Mouse (Mus musculus): ENCODE measurements around the gene Megf8. TPM values are rescaled to one million over a fixed set of nuclear protein-coding genes. Genes with fewer than 3 reads are reported as not detected.

Gene Megf8
- polyA plus RNA-seq, 1 experiment from 2014 or later: 5.5 TPM

GRCm38 (mm10) chr7:25378181-25379100, 61.5 kb downstream of the Megf8 start:
- Histone ChIP-seq H3K9me3 (ENCODE audit: control insufficient read depth, low read length) (no peaks in the 10 kb centered on the region), H3K4me1 (replicated peaks; ENCODE audit: control insufficient read depth, insufficient read depth, low read length) (peaks cover 13% of the 10 kb centered on the region), H3K4me3 (ENCODE audit: low read depth, low read length) (no peak overlapping the region), H3K27ac (ENCODE audit: low read depth, low read length) (no peak overlapping the region), H3K36me3 (ENCODE audit: control insufficient read depth, insufficient read depth, low read length) (no peaks in the 10 kb centered on the region; the same call in 1 of the 2 replicates), H3K9ac (ENCODE audit: low read depth, low read length) (no peak overlapping the region), H3K4me2 (no peak overlapping the region), H3K27me3 (replicated peaks; ENCODE audit: control insufficient read depth, insufficient read depth, low read length) (no peaks in the 10 kb centered on the region; the same call in 1 of the 2 replicates)
- WGBS: 79% methylated on average over 13 of the region's 13 CpGs
- DNase-seq (ENCODE audit: low spot score) (no peak), ATAC-seq (replicated peaks; ENCODE audit: low FRiP score) (no peak)

GRCm38 (mm10) chr7:25379551-25380351, 62.8 kb downstream of the Megf8 start:
- ATAC-seq (replicated peaks; ENCODE audit: low FRiP score): peak; percentile 52
- H3K4me3 ChIP-seq (ENCODE audit: low read depth, low read length): peak overlapping the region; percentile 57
- peak; percentile 70 for DNase-seq (ENCODE audit: low spot score)
- H3K36me3 ChIP-seq (ENCODE audit: control insufficient read depth, insufficient read depth, low read length): no peaks in the 10 kb centered on the region; the same call in 1 of the 2 replicates
- H3K9me3 ChIP-seq (ENCODE audit: control insufficient read depth, low read length): no peaks in the 10 kb centered on the region
- peaks cover 13% of the 10 kb centered on the region for H3K4me1 ChIP-seq (replicated peaks; ENCODE audit: control insufficient read depth, insufficient read depth, low read length)
- no peaks in the 10 kb centered on the region; the same call in 1 of the 2 replicates for H3K27me3 ChIP-seq (replicated peaks; ENCODE audit: control insufficient read depth, insufficient read depth, low read length)
- H3K4me2 ChIP-seq: peak overlapping the region; percentile 92
- 2% methylated on average over 42 of the region's 42 CpGs for WGBS
- peak overlapping the region; percentile 43 for H3K27ac ChIP-seq (ENCODE audit: low read depth, low read length)
- H3K9ac ChIP-seq (ENCODE audit: low read depth, low read length): peak overlapping the region; percentile 76

DNA sequence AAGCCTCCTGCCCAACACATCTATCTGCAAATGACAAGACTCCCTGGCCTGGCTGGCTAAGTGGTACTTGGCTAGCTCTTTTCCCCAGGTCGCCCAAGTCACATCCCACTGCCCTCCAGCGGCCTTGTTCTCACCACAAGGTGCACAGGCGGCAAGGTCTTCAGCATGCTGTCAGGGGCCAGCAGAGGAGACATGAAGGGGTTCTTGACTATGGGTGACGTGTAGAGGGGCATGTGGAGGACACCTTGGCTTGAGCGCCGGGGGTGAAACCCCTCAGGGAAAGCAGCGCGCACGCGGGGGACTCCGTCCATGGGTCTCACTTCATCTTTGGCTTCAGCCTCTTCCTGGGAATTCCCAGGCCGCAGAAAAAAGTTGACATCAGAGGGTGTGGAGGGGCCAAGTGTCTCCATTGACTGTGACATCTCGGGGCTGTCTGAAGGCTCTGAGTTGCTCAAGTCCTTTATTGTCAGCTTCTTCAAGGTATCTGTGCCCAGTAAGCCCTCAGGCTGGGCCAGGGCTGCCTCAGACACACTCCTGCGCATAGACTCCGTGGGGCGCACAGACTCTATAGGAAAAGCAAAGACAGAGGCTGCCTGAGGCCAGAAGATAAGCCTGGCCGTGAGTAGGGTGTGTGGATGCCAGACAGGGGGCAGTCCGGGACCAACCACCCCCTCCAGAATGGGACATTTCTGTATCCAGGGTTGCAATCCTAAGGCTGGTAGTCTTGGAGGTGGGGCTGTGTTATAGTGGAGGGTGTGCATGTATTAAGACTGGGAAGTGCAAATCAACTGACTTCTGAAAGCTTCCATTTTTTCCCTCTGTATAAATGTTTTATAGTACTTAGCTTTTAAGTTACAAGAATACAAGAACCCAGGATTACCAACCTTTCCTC, 63.7 kb downstream of the Megf8 start:
- peak; percentile 72 for ATAC-seq (replicated peaks; ENCODE audit: low FRiP score)
- 49% methylated on average over 18 of the region's 18 CpGs for WGBS

DNA sequence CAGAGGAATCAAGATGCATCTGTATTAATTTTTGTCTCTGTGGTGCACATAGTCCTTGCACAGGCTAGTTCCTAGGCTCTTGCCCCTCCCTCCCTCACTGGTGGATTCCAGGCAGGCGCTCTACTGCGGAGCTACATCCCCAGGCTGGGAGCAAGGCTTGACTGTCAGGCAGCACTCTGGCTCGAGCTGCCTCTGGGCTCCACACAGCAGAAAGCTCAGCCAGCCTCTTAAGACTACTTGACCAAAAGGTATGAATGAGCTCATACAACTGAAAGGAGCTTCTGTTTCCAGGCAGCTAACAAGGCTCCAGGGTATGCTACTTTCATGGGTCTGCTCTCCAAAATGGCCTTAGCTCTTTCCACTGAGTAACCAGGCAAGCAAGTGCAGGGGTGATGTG, 64.3 kb downstream of the Megf8 start:
- no peaks in the 10 kb centered on the region; the same call in 1 of the 2 replicates for H3K36me3 ChIP-seq (ENCODE audit: control insufficient read depth, insufficient read depth, low read length)
- H3K9ac ChIP-seq (ENCODE audit: low read depth, low read length): no peak overlapping the region
- H3K4me2 ChIP-seq: no peak overlapping the region
- H3K27me3 ChIP-seq (replicated peaks; ENCODE audit: control insufficient read depth, insufficient read depth, low read length): no peaks in the 10 kb centered on the region; the same call in 1 of the 2 replicates
- no peak for DNase-seq (ENCODE audit: low spot score)
- H3K9me3 ChIP-seq (ENCODE audit: control insufficient read depth, low read length): no peaks in the 10 kb centered on the region
- H3K4me1 ChIP-seq (replicated peaks; ENCODE audit: control insufficient read depth, insufficient read depth, low read length): peaks cover 16% of the 10 kb centered on the region
- no peak for ATAC-seq (replicated peaks; ENCODE audit: low FRiP score)
- H3K4me3 ChIP-seq (ENCODE audit: low read depth, low read length): no peak overlapping the region
- H3K27ac ChIP-seq (ENCODE audit: low read depth, low read length): no peak overlapping the region
- WGBS: 60% methylated on average over 3 of the region's 3 CpGs

More for the DNA sequence above, 63.7 kb downstream of the Megf8 start:
- Histone ChIP-seq H3K27me3 (replicated peaks; ENCODE audit: control insufficient read depth, insufficient read depth, low read length) (no peaks in the 10 kb centered on the region; the same call in 1 of the 2 replicates), H3K27ac (ENCODE audit: low read depth, low read length) (no peak overlapping the region), H3K4me3 (ENCODE audit: low read depth, low read length) (peak overlapping the region; percentile 57), H3K4me2 (peak overlapping the region; percentile 92), H3K36me3 (ENCODE audit: control insufficient read depth, insufficient read depth, low read length) (no peaks in the 10 kb centered on the region; the same call in 1 of the 2 replicates), H3K4me1 (replicated peaks; ENCODE audit: control insufficient read depth, insufficient read depth, low read length) (peaks cover 13% of the 10 kb centered on the region), H3K9me3 (ENCODE audit: control insufficient read depth, low read length) (no peaks in the 10 kb centered on the region), H3K9ac (ENCODE audit: low read depth, low read length) (no peak overlapping the region; the same call in 1 of the 2 replicates)
- DNase-seq (ENCODE audit: low spot score): no peak

DNA sequence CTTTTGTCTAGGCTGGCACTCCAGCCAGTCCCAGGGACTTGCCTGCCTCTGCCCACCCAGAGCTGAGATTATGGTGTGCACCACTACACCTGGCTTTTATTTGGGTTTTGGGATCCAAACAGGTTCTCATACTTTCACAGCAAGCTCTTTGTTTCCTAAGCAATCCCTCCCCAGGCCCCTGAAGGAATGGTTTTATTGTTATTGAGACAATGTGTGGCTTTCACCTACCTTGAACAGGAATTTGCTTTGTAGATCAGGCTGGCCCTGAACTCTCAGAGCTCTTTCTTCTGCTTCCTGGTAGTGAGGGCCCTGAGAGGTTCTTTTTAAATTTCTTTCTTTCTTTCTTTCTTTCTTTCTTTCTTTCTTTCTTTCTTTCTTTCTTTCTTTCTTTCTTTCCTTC, 65.6 kb downstream of the Megf8 start:
- Histone ChIP-seq H3K9ac (ENCODE audit: low read depth, low read length) (no peak overlapping the region), H3K36me3 (ENCODE audit: control insufficient read depth, insufficient read depth, low read length) (no peaks in the 10 kb centered on the region; the same call in 1 of the 2 replicates), H3K4me3 (ENCODE audit: low read depth, low read length) (no peak overlapping the region), H3K27ac (ENCODE audit: low read depth, low read length) (no peak overlapping the region), H3K4me1 (replicated peaks; ENCODE audit: control insufficient read depth, insufficient read depth, low read length) (peaks cover 17% of the 10 kb centered on the region), H3K9me3 (ENCODE audit: control insufficient read depth, low read length) (no peaks in the 10 kb centered on the region), H3K4me2 (no peak overlapping the region), H3K27me3 (replicated peaks; ENCODE audit: control insufficient read depth, insufficient read depth, low read length) (no peaks in the 10 kb centered on the region; the same call in 1 of the 2 replicates)
- ATAC-seq (replicated peaks; ENCODE audit: low FRiP score) (no peak), DNase-seq (ENCODE audit: low spot score) (no peak)

DNA sequence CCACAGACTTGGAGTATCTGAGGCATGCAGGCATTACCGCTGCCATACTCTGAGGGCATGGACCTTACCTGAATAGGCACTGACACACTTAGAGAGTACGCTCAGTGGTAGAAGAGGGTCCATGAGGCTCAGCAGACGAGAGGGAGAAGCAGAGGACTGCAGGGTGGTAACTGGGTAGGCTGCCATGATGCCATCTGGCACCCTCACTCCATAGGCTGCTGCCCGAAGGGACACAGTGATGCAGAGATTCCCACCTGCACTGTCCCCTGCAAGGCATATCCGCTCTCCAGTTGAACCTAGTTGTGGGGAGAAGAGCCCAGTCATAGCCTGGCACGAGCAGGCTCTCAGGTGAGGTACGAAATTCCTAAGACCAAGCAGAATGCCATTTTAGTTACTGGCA, 66.4 kb downstream of the Megf8 start:
- Histone ChIP-seq H3K36me3 (ENCODE audit: control insufficient read depth, insufficient read depth, low read length) (no peaks in the 10 kb centered on the region; the same call in 1 of the 2 replicates), H3K27me3 (replicated peaks; ENCODE audit: control insufficient read depth, insufficient read depth, low read length) (no peaks in the 10 kb centered on the region), H3K4me3 (ENCODE audit: low read depth, low read length) (no peak overlapping the region), H3K27ac (ENCODE audit: low read depth, low read length) (no peak overlapping the region), H3K9ac (ENCODE audit: low read depth, low read length) (no peak overlapping the region), H3K4me2 (no peak overlapping the region), H3K4me1 (replicated peaks; ENCODE audit: control insufficient read depth, insufficient read depth, low read length) (peaks cover 17% of the 10 kb centered on the region), H3K9me3 (ENCODE audit: control insufficient read depth, low read length) (no peaks in the 10 kb centered on the region)
- ATAC-seq (replicated peaks; ENCODE audit: low FRiP score): no peak
- DNase-seq (ENCODE audit: low spot score): no peak
- WGBS: 78% methylated on average over 7 of the region's 7 CpGs

- WGBS: 85% methylated on average over 4 of the region's 4 CpGs
- no peak overlapping the region for H3K4me3 ChIP-seq (ENCODE audit: low read depth, low read length)
- no peak overlapping the region for H3K9ac ChIP-seq (ENCODE audit: low read depth, low read length)
- ATAC-seq (replicated peaks; ENCODE audit: low FRiP score): no peak
- H3K27ac ChIP-seq (ENCODE audit: low read depth, low read length): no peak overlapping the region
- no peaks in the 10 kb centered on the region; the same call in 1 of the 2 replicates for H3K36me3 ChIP-seq (ENCODE audit: control insufficient read depth, insufficient read depth, low read length)
- no peak overlapping the region for H3K4me2 ChIP-seq
- no peak for DNase-seq (ENCODE audit: low spot score)
- H3K9me3 ChIP-seq (ENCODE audit: control insufficient read depth, low read length): no peaks in the 10 kb centered on the region
- no peaks in the 10 kb centered on the region for H3K27me3 ChIP-seq (replicated peaks; ENCODE audit: control insufficient read depth, insufficient read depth, low read length)
- H3K4me1 ChIP-seq (replicated peaks; ENCODE audit: control insufficient read depth, insufficient read depth, low read length): peaks cover 17% of the 10 kb centered on the region
Measured at GRCm38 (mm10) chr7:25383891-25384290, 66.9 kb downstream of the Megf8 start.

- H3K27me3 ChIP-seq (replicated peaks; ENCODE audit: control insufficient read depth, insufficient read depth, low read length): no peaks in the 10 kb centered on the region
- DNase-seq (ENCODE audit: low spot score) (no peak), ATAC-seq (replicated peaks; ENCODE audit: low FRiP score) (no peak)
- no peak overlapping the region for H3K27ac ChIP-seq (ENCODE audit: low read depth, low read length)
- no peaks in the 10 kb centered on the region; the same call in 1 of the 2 replicates for H3K36me3 ChIP-seq (ENCODE audit: control insufficient read depth, insufficient read depth, low read length)
- no peaks in the 10 kb centered on the region for H3K9me3 ChIP-seq (ENCODE audit: control insufficient read depth, low read length)
- peaks cover 15% of the 10 kb centered on the region for H3K4me1 ChIP-seq (replicated peaks; ENCODE audit: control insufficient read depth, insufficient read depth, low read length)
- H3K9ac ChIP-seq (ENCODE audit: low read depth, low read length): no peak overlapping the region
- no peak overlapping the region for H3K4me3 ChIP-seq (ENCODE audit: low read depth, low read length)
- H3K4me2 ChIP-seq: no peak overlapping the region
- WGBS: 80% methylated on average over 13 of the region's 13 CpGs
Measured at GRCm38 (mm10) chr7:25384318-25384717, 67.4 kb downstream of the Megf8 start.
